Mouse (Mus musculus): ENCODE measurements around the gene Tmem178. TPM values are rescaled to one million over a fixed set of nuclear protein-coding genes. Genes with fewer than 3 reads are reported as not detected.

The Tmem178 gene
- polyA plus RNA-seq, 2 experiments = 8.1 to 8.9 TPM

DNA sequence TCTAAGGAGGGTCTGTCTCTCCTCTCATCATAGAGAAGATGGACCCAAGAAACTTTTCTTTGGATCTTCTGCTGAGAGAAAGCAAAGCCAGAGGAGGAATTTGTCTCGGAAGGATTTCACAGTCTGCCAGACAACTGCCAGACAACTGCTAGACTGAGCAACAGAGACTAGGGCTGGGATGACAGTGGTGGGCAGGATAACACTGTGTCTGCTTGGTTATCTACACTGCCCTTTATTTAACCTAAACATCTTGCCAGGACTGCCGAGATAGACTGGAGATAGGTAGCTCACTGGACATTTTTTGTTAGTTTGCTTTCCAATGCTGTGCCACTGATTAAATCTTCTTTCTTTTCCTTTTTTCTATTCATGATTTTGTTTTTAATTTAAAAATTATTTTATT, 97.2 kb downstream of the Tmem178 start:
- 88% methylated on average over 2 of the region's 2 CpGs for WGBS
- DNase-seq (ENCODE audit: low spot score) (no peak), ATAC-seq (ENCODE audit: low FRiP score, low read depth) (no peak)
- no peak for TF ChIP-seq POLR2A (IDR thresholded peaks at IDR 0.05; ENCODE audit: borderline replicate concordance, extremely low read depth, insufficient read depth, insufficient read length)
- H3K27me3 ChIP-seq (ENCODE audit: control insufficient read depth, insufficient read depth, low read length) = no peaks in the 10 kb centered on the region
- no peak overlapping the region for H3K4me3 ChIP-seq (replicated peaks; ENCODE audit: low read length)
- H3K4me2 ChIP-seq (replicated peaks; ENCODE audit: low read depth, low read length, severe bottlenecking) = no peak overlapping the region
- no peaks in the 10 kb centered on the region for H3K9me3 ChIP-seq (ENCODE audit: control insufficient read depth, low read length)
- no peak overlapping the region for H3K9ac ChIP-seq (ENCODE audit: low read depth, low read length, severe bottlenecking)
- peaks cover 54% of the 10 kb centered on the region for H3K36me3 ChIP-seq (ENCODE audit: control insufficient read depth, insufficient read depth, low read length)
- no peaks in the 10 kb centered on the region for H3K4me1 ChIP-seq (ENCODE audit: control insufficient read depth, insufficient read depth, low read length)
- no peak overlapping the region for H3K27ac ChIP-seq (replicated peaks; ENCODE audit: low read depth, low read length)

- no peaks in the 10 kb centered on the region for H3K9me3 ChIP-seq (ENCODE audit: control insufficient read depth, low read length)
- no peak for TF ChIP-seq POLR2A (IDR thresholded peaks at IDR 0.05; ENCODE audit: borderline replicate concordance, extremely low read depth, insufficient read depth, insufficient read length)
- H3K27ac ChIP-seq (replicated peaks; ENCODE audit: low read depth, low read length) = no peak overlapping the region
- H3K4me2 ChIP-seq (replicated peaks; ENCODE audit: low read depth, low read length, severe bottlenecking) = no peak overlapping the region
- no peak overlapping the region for H3K9ac ChIP-seq (ENCODE audit: low read depth, low read length, severe bottlenecking)
- peaks cover 38% of the 10 kb centered on the region for H3K36me3 ChIP-seq (ENCODE audit: control insufficient read depth, insufficient read depth, low read length)
- 82% methylated on average over 3 of the region's 3 CpGs for WGBS
- H3K27me3 ChIP-seq (ENCODE audit: control insufficient read depth, insufficient read depth, low read length) = no peaks in the 10 kb centered on the region
- H3K4me3 ChIP-seq (replicated peaks; ENCODE audit: low read length) = no peak overlapping the region
- ATAC-seq (ENCODE audit: low FRiP score, low read depth) (no peak), DNase-seq (ENCODE audit: low spot score) (no peak)
- no peaks in the 10 kb centered on the region for H3K4me1 ChIP-seq (ENCODE audit: control insufficient read depth, insufficient read depth, low read length)
These were observed 99.9 kb downstream of the Tmem178 start for GRCm38 (mm10) chr17:81044356-81044755.

- no peak for TF ChIP-seq POLR2A (IDR thresholded peaks at IDR 0.05; ENCODE audit: borderline replicate concordance, extremely low read depth, insufficient read depth, insufficient read length)
- Histone ChIP-seq H3K9ac (ENCODE audit: low read depth, low read length, severe bottlenecking) (no peak overlapping the region), H3K27me3 (ENCODE audit: control insufficient read depth, insufficient read depth, low read length) (no peaks in the 10 kb centered on the region), H3K9me3 (ENCODE audit: control insufficient read depth, low read length) (no peaks in the 10 kb centered on the region), H3K36me3 (ENCODE audit: control insufficient read depth, insufficient read depth, low read length) (peaks cover 33% of the 10 kb centered on the region), H3K4me3 (replicated peaks; ENCODE audit: low read length) (no peak overlapping the region), H3K27ac (replicated peaks; ENCODE audit: low read depth, low read length) (no peak overlapping the region), H3K4me1 (ENCODE audit: control insufficient read depth, insufficient read depth, low read length) (no peaks in the 10 kb centered on the region), H3K4me2 (replicated peaks; ENCODE audit: low read depth, low read length, severe bottlenecking) (no peak overlapping the region)
- 95% methylated on average over 6 of the region's 6 CpGs for WGBS
- DNase-seq (ENCODE audit: low spot score) (no peak), ATAC-seq (ENCODE audit: low FRiP score, low read depth) (no peak)
These were observed 100.7 kb downstream of the Tmem178 start for GRCm38 (mm10) chr17:81045115-81045514.

DNA sequence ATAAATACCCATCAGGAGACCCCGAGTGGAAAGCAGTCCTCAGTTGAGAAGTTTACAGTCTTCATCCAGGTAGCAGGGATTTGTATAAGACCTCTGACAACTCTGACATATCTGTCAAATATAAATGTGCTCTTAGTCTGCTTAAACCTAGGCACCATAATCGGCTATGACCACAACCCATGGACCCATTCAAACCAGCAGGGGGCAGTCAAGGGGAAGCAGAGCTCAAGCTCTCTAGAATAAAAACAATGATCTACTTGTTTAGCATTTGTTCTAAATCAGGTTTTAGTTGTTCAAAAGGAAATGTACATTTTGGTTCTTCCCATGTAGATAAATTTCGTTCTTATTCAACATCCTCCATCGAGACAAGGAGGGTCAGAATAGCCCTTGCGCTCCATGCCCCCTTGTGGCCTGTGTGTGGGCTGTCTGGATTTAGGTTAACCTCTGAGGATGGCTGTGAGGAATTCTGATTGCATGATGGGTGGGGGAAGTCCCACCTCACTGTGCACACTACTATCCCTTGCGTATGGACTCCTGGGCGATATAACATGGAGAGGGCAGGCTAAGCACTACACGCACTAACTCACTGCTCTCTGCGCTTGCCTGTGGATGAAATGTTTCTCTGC, 101.2 kb downstream of the Tmem178 start:
- WGBS = 90% methylated on average over 9 of the region's 9 CpGs
- peaks cover 33% of the 10 kb centered on the region for H3K36me3 ChIP-seq (ENCODE audit: control insufficient read depth, insufficient read depth, low read length)

DNA sequence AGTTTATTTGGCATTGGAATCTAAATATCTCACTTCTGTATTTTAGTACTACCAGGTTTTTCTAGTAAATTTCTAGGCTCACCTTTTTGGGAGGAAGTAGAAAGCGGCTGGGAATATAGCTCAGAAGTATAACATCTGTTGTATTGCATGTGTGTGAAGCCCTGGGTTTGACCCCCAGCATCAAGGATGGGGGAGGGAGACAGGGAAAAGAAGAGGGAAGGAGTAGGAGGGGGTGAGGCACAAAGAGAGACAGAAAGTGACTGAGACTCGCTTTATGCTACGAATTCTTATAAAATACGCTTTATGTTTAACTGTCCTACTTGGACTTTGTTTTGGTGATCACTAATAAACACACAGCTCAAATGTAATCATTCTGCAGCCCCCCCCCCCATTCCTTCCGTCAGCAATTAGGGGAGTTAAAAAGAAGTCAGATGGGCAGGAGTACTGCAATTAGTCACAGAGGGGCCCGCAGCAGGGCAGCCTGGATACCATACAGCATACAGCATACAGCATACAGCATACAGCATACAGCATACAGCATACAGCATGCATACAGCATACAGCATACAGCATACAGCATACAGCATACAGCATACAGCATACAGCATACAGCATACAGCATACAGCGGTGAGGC, 103.6 kb downstream of the Tmem178 start:
- no peak overlapping the region for H3K27ac ChIP-seq (replicated peaks; ENCODE audit: low read depth, low read length)
- H3K9me3 ChIP-seq (ENCODE audit: control insufficient read depth, low read length) = no peaks in the 10 kb centered on the region
- WGBS = 66% methylated on average over 7 of the region's 7 CpGs
- H3K9ac ChIP-seq (ENCODE audit: low read depth, low read length, severe bottlenecking) = no peak overlapping the region
- DNase-seq (ENCODE audit: low spot score) (no peak), ATAC-seq (ENCODE audit: low FRiP score, low read depth) (no peak)
- H3K4me3 ChIP-seq (replicated peaks; ENCODE audit: low read length) = no peak overlapping the region
- no peaks in the 10 kb centered on the region for H3K4me1 ChIP-seq (ENCODE audit: control insufficient read depth, insufficient read depth, low read length)
- TF ChIP-seq POLR2A (IDR thresholded peaks at IDR 0.05; ENCODE audit: borderline replicate concordance, extremely low read depth, insufficient read depth, insufficient read length) = no peak
- H3K4me2 ChIP-seq (replicated peaks; ENCODE audit: low read depth, low read length, severe bottlenecking) = no peak overlapping the region
- no peaks in the 10 kb centered on the region for H3K27me3 ChIP-seq (ENCODE audit: control insufficient read depth, insufficient read depth, low read length)
- H3K36me3 ChIP-seq (ENCODE audit: control insufficient read depth, insufficient read depth, low read length) = peaks cover 38% of the 10 kb centered on the region

More for the DNA sequence above, 101.2 kb downstream of the Tmem178 start:
- H3K9me3 ChIP-seq (ENCODE audit: control insufficient read depth, low read length) = no peaks in the 10 kb centered on the region
- H3K27me3 ChIP-seq (ENCODE audit: control insufficient read depth, insufficient read depth, low read length) = no peaks in the 10 kb centered on the region
- no peak overlapping the region for H3K4me3 ChIP-seq (replicated peaks; ENCODE audit: low read length)
- DNase-seq (ENCODE audit: low spot score) (no peak), ATAC-seq (ENCODE audit: low FRiP score, low read depth) (no peak)
- no peaks in the 10 kb centered on the region for H3K4me1 ChIP-seq (ENCODE audit: control insufficient read depth, insufficient read depth, low read length)
- no peak overlapping the region for H3K9ac ChIP-seq (ENCODE audit: low read depth, low read length, severe bottlenecking)
- no peak for TF ChIP-seq POLR2A (IDR thresholded peaks at IDR 0.05; ENCODE audit: borderline replicate concordance, extremely low read depth, insufficient read depth, insufficient read length)
- H3K27ac ChIP-seq (replicated peaks; ENCODE audit: low read depth, low read length) = no peak overlapping the region
- H3K4me2 ChIP-seq (replicated peaks; ENCODE audit: low read depth, low read length, severe bottlenecking) = no peak overlapping the region

Other genes with a start within 250 kb of the Tmem178 start
- gene Map4k3, start 216.1 kb upstream of the Tmem178 start, polyA plus RNA-seq (2012; rRNA removed) = 50.2 and 52.8 TPM in 2 replicates
- 42.2 and 42.6 TPM in 2 replicates for gene Map4k3, start 216.1 kb upstream of the Tmem178 start, polyA plus RNA-seq (2014; fragmentation: Nextera tagmentation; extraction: Ambion mirVana)
- gene Thumpd2, start 120.5 kb downstream of the Tmem178 start, polyA plus RNA-seq (2012; rRNA removed) = 7.4 and 9.2 TPM in 2 replicates
- gene Thumpd2, start 120.5 kb downstream of the Tmem178 start, polyA plus RNA-seq (2014; fragmentation: Nextera tagmentation; extraction: Ambion mirVana) = 15.7 and 17.0 TPM in 2 replicates